Mouse (Mus musculus) intestine, postnatal 0 days (tissue): ENCODE data around the gene Npas4. TPM values are rescaled to one million over a fixed set of nuclear protein-coding genes. Genes with fewer than 3 reads are reported as not detected.

ENCODE experiments used
- ATAC-seq: fragments of 200-750 bp; cut with Nextera tagmentation; 2 replicates; pipeline ENCODE4 v1.8.0; 2017; ENCODE audit warnings: mild to moderate bottlenecking, moderate TSS enrichment, moderate library complexity
- H3K27ac ChIP-seq: fragments of 300-500 bp; sonication (generic); 2 replicates; pipeline ENCODE4 v1.5.1; 2014; ENCODE audit warnings: mild to moderate bottlenecking, low read depth, low read length, moderate library complexity
- H3K27me3 ChIP-seq: fragments of 300-500 bp; sonication (generic); replicated peaks from 2 replicates; pipeline ENCODE4 v1.6.1; 2014; ENCODE audit warnings: low read length, mixed read lengths; ENCODE audit not compliant: control insufficient read depth, insufficient read depth
- H3K36me3 ChIP-seq: fragments of 300-500 bp; sonication (generic); 2 replicates; pipeline ENCODE4 v1.6.1; 2014; ENCODE audit warnings: mild to moderate bottlenecking, moderate library complexity; ENCODE audit not compliant: control insufficient read depth, insufficient read depth
- H3K4me1 ChIP-seq: fragments of 300-500 bp; sonication (generic); replicated peaks from 2 replicates; pipeline ENCODE4 v1.6.1; 2014; ENCODE audit warnings: antibody characterized with exemption, low read length, mixed read lengths; ENCODE audit not compliant: control insufficient read depth, insufficient read depth
- H3K4me2 ChIP-seq: fragments of 300-500 bp; sonication (generic); replicated peaks from 2 replicates; pipeline ENCODE4 v1.6.1; 2014; ENCODE audit warnings: low read depth, mild to moderate bottlenecking, moderate library complexity
- H3K4me3 ChIP-seq: fragments of 300-500 bp; sonication (generic); 2 replicates; pipeline ENCODE4 v1.5.1; 2014; ENCODE audit warnings: low read depth, low read length
- H3K9ac ChIP-seq: fragments of 300-500 bp; sonication (generic); 2 replicates; pipeline ENCODE4 v1.6.1; 2014; ENCODE audit warnings: mild to moderate bottlenecking, low read depth, low read length
- H3K9me3 ChIP-seq: fragments of 300-500 bp; sonication (generic); 2 replicates; pipeline ENCODE4 v1.6.1; 2016; ENCODE audit warnings: mixed run types; ENCODE audit not compliant: control insufficient read depth
- CTCF ChIP-seq: sonication (generic); IDR thresholded peaks from 2 replicates; pipeline ENCODE4 v1.5.1; 2016; ENCODE audit warnings: low read depth, mild to moderate bottlenecking, control low read depth, antibody characterized with exemption, moderate library complexity
- WGBS: fragments of 180-500 bp; shearing (Covaris S2); extraction: QIAGEN DNeasy Blood & Tissue Kit; methylation state at CpG from one replicate; pipeline ENCODE4 v1.1.7; 2014; 5-methylcytosine and 5-hydroxymethylcytosine counted together
- polyA plus RNA-seq: library from polyadenylated mRNA; unstranded; fragments of >200 nt; fragmentation: Nextera tagmentation; extraction: Ambion mirVana; gene quantifications from 2 replicates; pipeline ENCODE4 v1.2.1, GENCODE M21; 2015

The Npas4 gene
- polyA plus RNA-seq, 1 experiment from 2014 or later: 0.09 TPM

DNA sequence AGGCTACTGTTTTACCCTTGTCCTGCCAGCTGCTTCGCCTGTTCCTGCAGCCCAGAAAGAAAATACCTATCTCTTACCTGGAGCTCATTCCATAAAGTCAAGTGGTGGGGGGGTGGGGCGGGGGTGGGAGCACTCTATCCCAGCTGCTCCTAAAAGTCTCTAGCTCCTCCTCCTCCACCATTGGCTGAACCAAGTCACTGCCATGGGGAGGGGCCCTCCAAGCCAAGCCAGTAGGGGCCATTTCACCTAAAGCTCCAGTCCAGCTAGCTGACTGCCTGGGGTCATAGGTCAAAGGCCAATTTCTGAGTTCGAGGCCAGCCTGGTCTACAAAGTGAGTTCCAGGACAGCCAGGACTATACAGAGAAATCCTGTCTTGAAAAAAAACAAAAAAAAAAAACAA, 42.6 kb upstream of the Npas4 start:
- no peaks in the 10 kb centered on the region for H3K27me3 ChIP-seq
- no peak overlapping the region for H3K4me2 ChIP-seq
- no peak overlapping the region for H3K4me3 ChIP-seq
- no peak for ATAC-seq
- WGBS: 76% methylated on average over 3 of the region's 3 CpGs
- H3K36me3 ChIP-seq: peaks cover 7% of the 10 kb centered on the region; the same call in 1 of the 2 replicates
- H3K9ac ChIP-seq: no peak overlapping the region
- no peak for TF ChIP-seq CTCF
- H3K27ac ChIP-seq: no peak overlapping the region
- H3K4me1 ChIP-seq: no peaks in the 10 kb centered on the region
- H3K9me3 ChIP-seq: no peaks in the 10 kb centered on the region

DNA sequence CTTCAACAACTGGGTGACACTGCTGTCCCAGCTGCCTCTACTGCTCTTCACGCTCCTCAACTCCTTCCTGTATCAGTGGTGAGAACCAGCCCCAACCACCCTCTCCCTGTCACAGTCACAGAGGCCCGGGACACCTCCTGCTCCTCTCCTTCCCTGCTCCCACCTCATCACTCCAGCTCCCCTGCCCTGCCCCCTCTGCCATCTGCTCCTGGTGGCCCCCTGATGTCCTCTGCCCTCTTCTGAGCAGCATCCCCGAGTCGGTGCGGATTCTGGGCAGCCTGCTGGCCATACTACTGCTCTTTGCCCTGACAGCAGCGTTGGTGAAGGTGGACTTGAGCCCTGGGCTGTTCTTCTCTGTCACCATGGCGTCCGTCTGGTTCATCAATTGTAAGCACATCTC, 36.0 kb upstream of the Npas4 start:
- no peaks in the 10 kb centered on the region for H3K4me1 ChIP-seq
- H3K4me3 ChIP-seq: no peak overlapping the region
- H3K27me3 ChIP-seq: no peaks in the 10 kb centered on the region
- TF ChIP-seq CTCF: no peak
- peaks cover 7% of the 10 kb centered on the region; the same call in 1 of the 2 replicates for H3K36me3 ChIP-seq
- H3K9me3 ChIP-seq: no peaks in the 10 kb centered on the region
- no peak for ATAC-seq
- no peak overlapping the region for H3K27ac ChIP-seq
- 88% methylated on average over 8 of the region's 8 CpGs for WGBS
- no peak overlapping the region for H3K9ac ChIP-seq
- H3K4me2 ChIP-seq: no peak overlapping the region

DNA sequence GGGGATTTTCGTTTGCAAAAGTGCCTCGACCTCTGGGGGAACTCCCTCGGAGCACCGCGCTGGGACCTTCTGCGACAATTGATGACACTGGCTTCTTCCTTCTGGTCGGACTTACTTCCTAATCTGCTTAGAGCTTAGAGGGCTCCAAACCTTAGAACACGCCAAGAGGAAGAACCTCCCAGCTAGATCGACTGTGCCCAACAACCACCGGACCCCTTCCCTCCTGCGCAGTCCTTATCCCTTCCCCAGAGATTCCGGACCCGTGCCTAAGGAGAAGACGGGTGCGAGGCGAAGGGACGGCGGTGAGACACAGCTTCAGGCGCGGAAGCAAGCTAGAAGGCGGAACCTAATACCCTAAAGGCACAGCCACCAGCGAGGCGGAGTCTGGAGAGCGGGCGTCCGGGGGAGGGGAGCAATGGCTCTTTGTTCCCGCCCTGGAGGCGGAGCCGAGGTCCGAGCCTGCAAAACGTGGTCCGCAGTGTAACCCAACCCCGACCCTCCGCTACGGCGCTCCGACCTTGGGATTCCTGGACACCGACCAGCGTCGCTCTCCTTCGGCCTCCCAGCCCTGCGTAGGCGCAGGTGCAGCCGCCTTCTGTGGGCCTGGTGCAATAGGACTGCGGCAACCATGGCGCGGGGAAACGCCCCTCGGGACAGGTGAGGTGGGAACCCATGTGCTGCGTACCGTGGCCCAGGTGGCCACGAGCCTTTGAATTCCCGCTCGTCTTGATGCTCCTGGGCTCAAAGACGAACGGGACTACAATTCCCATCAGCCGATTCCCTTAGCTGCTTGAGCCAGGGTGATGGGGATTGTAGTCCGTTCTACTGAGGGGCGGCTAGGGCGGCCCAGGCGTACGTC, 33.7 kb upstream of the Npas4 start, which contains the start of gene Slc29a2:
TSS of gene Slc29a2 (plus strand) at position 240 of the 859 bp plus-strand sequence.
- Histone ChIP-seq H3K4me1 (no peaks in the 10 kb centered on the region), H3K4me2 (peak within 1 kb of the TSS; percentile 88), H3K4me3 (peak within 1 kb of the TSS; percentile 65), H3K9me3 (no peaks in the 10 kb centered on the region), H3K36me3 (no peaks in the 10 kb centered on the region), H3K27ac (peak within 1 kb of the TSS; percentile 68; the same call in 1 of the 2 replicates), H3K27me3 (no peaks in the 10 kb centered on the region), H3K9ac (peak within 1 kb of the TSS; percentile 67)
- peak; percentile 94 for ATAC-seq
- under 1% methylated on average over 61 of the region's 62 CpGs for WGBS
- peak; percentile 12; the same call in 1 of the 2 replicates for TF ChIP-seq CTCF

DNA sequence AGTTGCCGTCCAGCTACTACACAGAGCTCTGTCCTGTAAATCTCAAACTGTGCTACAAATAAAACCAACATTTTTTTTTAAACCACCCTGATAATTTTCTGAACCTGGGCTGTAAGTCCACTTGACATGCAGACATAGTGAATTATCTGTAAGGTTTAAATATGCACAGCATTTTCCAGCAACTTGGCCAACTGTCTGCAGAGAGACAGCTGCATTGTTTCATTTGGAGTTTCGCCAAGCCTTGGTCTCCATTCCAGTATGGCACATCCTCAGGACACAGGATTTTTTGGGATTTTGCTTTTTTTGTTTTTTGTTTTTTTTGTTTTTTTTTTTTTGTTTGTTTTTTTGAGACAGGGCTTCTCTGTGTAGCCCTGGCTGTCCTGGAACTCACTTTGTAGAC, 31.3 kb upstream of the Npas4 start:
- Histone ChIP-seq H3K36me3 (no peaks in the 10 kb centered on the region), H3K4me3 (no peak overlapping the region), H3K27ac (no peak overlapping the region), H3K4me1 (no peaks in the 10 kb centered on the region), H3K4me2 (no peak overlapping the region), H3K9me3 (no peaks in the 10 kb centered on the region), H3K9ac (no peak overlapping the region), H3K27me3 (no peaks in the 10 kb centered on the region)
- no peak for ATAC-seq
- WGBS: 74% methylated on average over 2 of the region's 2 CpGs
- TF ChIP-seq CTCF: no peak

DNA sequence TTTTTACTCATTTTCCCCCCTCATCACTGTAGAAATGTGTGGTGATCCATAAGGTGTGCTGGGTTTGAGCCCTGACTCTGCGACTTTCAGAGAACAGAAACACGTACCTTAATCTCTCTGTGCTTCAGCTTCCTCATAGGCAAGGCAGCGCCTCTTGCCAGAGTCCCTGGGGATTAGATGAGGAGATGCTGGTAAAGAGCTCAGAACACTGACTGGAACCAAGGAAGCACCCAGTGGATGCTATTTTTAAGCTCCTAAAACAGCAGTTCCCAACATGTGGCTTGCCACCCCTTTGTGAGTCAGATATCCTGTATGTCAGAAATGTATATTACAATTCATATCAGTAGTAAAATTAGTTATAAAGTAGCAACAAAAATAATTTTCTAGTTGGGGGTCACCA, 28.1 kb upstream of the Npas4 start:
- no peak overlapping the region for H3K27ac ChIP-seq
- no peak for ATAC-seq

DNA sequence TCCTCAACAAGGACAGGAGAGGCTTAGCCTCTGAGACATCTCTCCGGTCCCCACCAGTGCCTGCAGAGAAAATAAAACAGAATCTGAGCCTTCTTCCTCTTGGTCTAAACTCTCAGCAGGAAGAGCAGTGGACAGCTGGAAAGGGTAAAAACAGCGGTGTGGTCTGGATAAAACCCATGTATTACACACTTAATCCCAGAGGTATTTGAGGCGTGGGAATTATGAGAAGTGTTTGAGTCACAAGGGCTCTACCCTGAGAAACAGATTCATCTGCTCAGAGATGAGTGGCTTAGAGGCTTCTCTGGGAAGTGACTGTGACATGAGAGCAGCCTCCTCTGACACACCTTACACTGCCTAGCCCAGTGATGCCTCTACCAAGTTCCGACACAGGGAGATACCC, 27.5 kb upstream of the Npas4 start:
- 78% methylated on average over 4 of the region's 4 CpGs for WGBS
- no peak for ATAC-seq

More for the DNA sequence above, 28.1 kb upstream of the Npas4 start:
- H3K9me3 ChIP-seq: no peaks in the 10 kb centered on the region
- H3K9ac ChIP-seq: no peak overlapping the region
- H3K4me3 ChIP-seq: no peak overlapping the region
- no peak for TF ChIP-seq CTCF
- H3K4me1 ChIP-seq: no peaks in the 10 kb centered on the region; the same call in 1 of the 2 replicates
- no peak overlapping the region for H3K4me2 ChIP-seq
- WGBS: 78% methylated on average over 3 of the region's 3 CpGs
- H3K36me3 ChIP-seq: no peaks in the 10 kb centered on the region
- no peaks in the 10 kb centered on the region for H3K27me3 ChIP-seq

More for the DNA sequence above, 27.5 kb upstream of the Npas4 start:
- no peak overlapping the region for H3K27ac ChIP-seq
- TF ChIP-seq CTCF: no peak
- H3K4me3 ChIP-seq: no peak overlapping the region
- no peaks in the 10 kb centered on the region; the same call in 1 of the 2 replicates for H3K4me1 ChIP-seq
- no peak overlapping the region for H3K4me2 ChIP-seq
- no peak overlapping the region for H3K9ac ChIP-seq
- no peaks in the 10 kb centered on the region for H3K27me3 ChIP-seq
- no peaks in the 10 kb centered on the region for H3K36me3 ChIP-seq
- no peaks in the 10 kb centered on the region for H3K9me3 ChIP-seq
